ENCODE assay signal across 21 mouse cellular contexts in genomic region chr6:88978970-88979369, GRCm38 (mm10).
A peak's percentile ranks its signal among the peaks of the same experiment; 100 is the strongest.
DNase-seq lines count a peak whose midpoint lies in the region; ATAC-seq and TF ChIP-seq lines count a peak whose summit lies in the region.
"Had no signal": no experiment of that assay in that cellular context is flagged by ENCODE, and none has a peak within 500 bp of the region (broad histone marks: within the 10 kb centered on the region; RNA-seq: fewer than 3 reads in every experiment).

No protein-coding gene starts in this region.

- no peak overlapping the region for H3K9ac ChIP-seq in forebrain, embryonic 15.5 days (replicated peaks)
- H3K9ac ChIP-seq in forebrain, embryonic 14.5 days (ENCODE audit: low read length): no peak overlapping the region
- H3K9ac ChIP-seq in lung, embryonic 14.5 days: no peak overlapping the region
- H3K9ac ChIP-seq in hindbrain, embryonic 13.5 days: no peak overlapping the region
- no peak overlapping the region for H3K9ac ChIP-seq in midbrain, embryonic 15.5 days
- no peak overlapping the region for H3K9ac ChIP-seq in liver, postnatal 0 days (replicated peaks)
- H3K9ac ChIP-seq: neural tube, embryonic 13.5 days had no signal

- no peaks in the 10 kb centered on the region for H3K9me3 ChIP-seq in forebrain, embryonic 15.5 days
- H3K9me3 ChIP-seq in forebrain, embryonic 14.5 days (replicated peaks; ENCODE audit: control insufficient read depth, low read length): no peaks in the 10 kb centered on the region
- H3K9me3 ChIP-seq in lung, embryonic 14.5 days (ENCODE audit: low read depth, low read length): no peaks in the 10 kb centered on the region
- no peaks in the 10 kb centered on the region for H3K9me3 ChIP-seq in hindbrain, embryonic 13.5 days
- H3K9me3 ChIP-seq in midbrain, embryonic 15.5 days: no peaks in the 10 kb centered on the region
- H3K9me3 ChIP-seq in liver, postnatal 0 days (ENCODE audit: low read length): no peaks in the 10 kb centered on the region
- H3K9me3 ChIP-seq: embryonic facial prominence, embryonic 10.5 days; neural tube, embryonic 13.5 days had no signal

- peaks cover 44% of the 10 kb centered on the region for H3K4me1 ChIP-seq in forebrain, embryonic 15.5 days
- H3K4me1 ChIP-seq in forebrain, embryonic 14.5 days (ENCODE audit: control insufficient read depth, insufficient read depth, low read length): peaks cover 31% of the 10 kb centered on the region
- no peaks in the 10 kb centered on the region for H3K4me1 ChIP-seq in lung, embryonic 14.5 days (ENCODE audit: insufficient read depth)
- peaks cover 77% of the 10 kb centered on the region for H3K4me1 ChIP-seq in hindbrain, embryonic 13.5 days (replicated peaks)
- peaks cover 91% of the 10 kb centered on the region for H3K4me1 ChIP-seq in midbrain, embryonic 15.5 days
- no peaks in the 10 kb centered on the region for H3K4me1 ChIP-seq in liver, postnatal 0 days (ENCODE audit: insufficient read depth)

- no peaks in the 10 kb centered on the region for H3K27me3 ChIP-seq in forebrain, embryonic 15.5 days
- H3K27me3 ChIP-seq in forebrain, embryonic 14.5 days (replicated peaks; ENCODE audit: control insufficient read depth, insufficient read depth, low read length): no peaks in the 10 kb centered on the region
- H3K27me3 ChIP-seq in lung, embryonic 14.5 days (ENCODE audit: insufficient read depth, low read length): no peaks in the 10 kb centered on the region
- 0 out of 2 replicates have a peak, but pooled peaks cover 25% of the 10 kb centered on the region for H3K27me3 ChIP-seq in hindbrain, embryonic 13.5 days
- no peaks in the 10 kb centered on the region for H3K27me3 ChIP-seq in midbrain, embryonic 15.5 days (replicated peaks)
- H3K27me3 ChIP-seq in liver, postnatal 0 days (ENCODE audit: insufficient read depth, low read length): peaks cover 13% of the 10 kb centered on the region

- TF ChIP-seq EP300 in liver, postnatal 0 days (IDR thresholded peaks at IDR 0.05; ENCODE audit: low read depth): no peak

- TF ChIP-seq CTCF in lung, embryonic 14.5 days (IDR thresholded peaks at IDR 0.05; ENCODE audit: low read depth): no peak
- TF ChIP-seq CTCF in liver, postnatal 0 days (IDR thresholded peaks at IDR 0.05; ENCODE audit: low read depth): no peak

- WGBS in forebrain, embryonic 15.5 days: 41% methylated on average over 4 of the region's 4 CpGs
- 38% methylated on average over 4 of the region's 4 CpGs for WGBS in forebrain, embryonic 14.5 days
- 36% methylated on average over 4 of the region's 4 CpGs for WGBS in lung, embryonic 14.5 days
- 12% methylated on average over 4 of the region's 4 CpGs for WGBS in hindbrain, embryonic 13.5 days
- WGBS in midbrain, embryonic 15.5 days: 28% methylated on average over 4 of the region's 4 CpGs
- WGBS in liver, postnatal 0 days (ENCODE audit: insufficient replicate concordance): 57% methylated on average over 4 of the region's 4 CpGs

- H3K27ac ChIP-seq in forebrain, embryonic 15.5 days (replicated peaks): 0 out of 2 replicates have a peak overlapping the region, but pooled peaks have one; percentile 64
- no peak overlapping the region for H3K27ac ChIP-seq in forebrain, embryonic 14.5 days (ENCODE audit: low read depth, low read length)
- H3K27ac ChIP-seq in lung, embryonic 14.5 days (ENCODE audit: low read depth): no peak overlapping the region
- peak overlapping the region; percentile 61 for H3K27ac ChIP-seq in hindbrain, embryonic 13.5 days
- peak overlapping the region; percentile 81 for H3K27ac ChIP-seq in midbrain, embryonic 15.5 days
- H3K27ac ChIP-seq in liver, postnatal 0 days (ENCODE audit: low read depth): no peak overlapping the region
- H3K27ac ChIP-seq: embryonic facial prominence, embryonic 10.5 days; kidney, postnatal 0 days; layer of hippocampus, adult 2 months had no signal

- no peak overlapping the region for H3K4me3 ChIP-seq in forebrain, embryonic 15.5 days
- no peak overlapping the region for H3K4me3 ChIP-seq in forebrain, embryonic 14.5 days (ENCODE audit: low read depth, low read length)
- no peak overlapping the region for H3K4me3 ChIP-seq in lung, embryonic 14.5 days (ENCODE audit: low read depth, low read length)
- H3K4me3 ChIP-seq in hindbrain, embryonic 13.5 days: no peak overlapping the region
- no peak overlapping the region for H3K4me3 ChIP-seq in midbrain, embryonic 15.5 days
- H3K4me3 ChIP-seq in liver, postnatal 0 days (ENCODE audit: low read depth, low read length): no peak overlapping the region
- H3K4me3 ChIP-seq: embryonic facial prominence, embryonic 10.5 days; layer of hippocampus, adult 2 months; neural tube, embryonic 13.5 days had no signal

- no peak for ATAC-seq in forebrain, embryonic 15.5 days (replicated peaks)
- no peak for ATAC-seq in forebrain, embryonic 14.5 days
- no peak for ATAC-seq in lung, embryonic 14.5 days (ENCODE audit: insufficient read depth)
- ATAC-seq in hindbrain, embryonic 13.5 days (ENCODE audit: low FRiP score): no peak
- no peak for ATAC-seq in midbrain, embryonic 15.5 days (replicated peaks)
- no peak for ATAC-seq in liver, postnatal 0 days
- ATAC-seq: forebrain, embryonic 16.5 days had no signal

- H3K4me2 ChIP-seq in forebrain, embryonic 15.5 days (replicated peaks): no peak overlapping the region
- no peak overlapping the region for H3K4me2 ChIP-seq in forebrain, embryonic 14.5 days (ENCODE audit: low read length)
- H3K4me2 ChIP-seq in lung, embryonic 14.5 days: no peak overlapping the region
- no peak overlapping the region for H3K4me2 ChIP-seq in hindbrain, embryonic 13.5 days
- H3K4me2 ChIP-seq in midbrain, embryonic 15.5 days: no peak overlapping the region
- H3K4me2 ChIP-seq in liver, postnatal 0 days (ENCODE audit: low read depth, low read length): no peak overlapping the region
- H3K4me2 ChIP-seq: heart, embryonic 11.5 days; neural tube, embryonic 13.5 days had no signal

- H3K36me3 ChIP-seq in forebrain, embryonic 15.5 days: no peaks in the 10 kb centered on the region
- H3K36me3 ChIP-seq in forebrain, embryonic 14.5 days (ENCODE audit: control insufficient read depth, insufficient read depth, low read length): no peaks in the 10 kb centered on the region
- no peaks in the 10 kb centered on the region for H3K36me3 ChIP-seq in lung, embryonic 14.5 days (ENCODE audit: insufficient read depth)
- H3K36me3 ChIP-seq in hindbrain, embryonic 13.5 days: no peaks in the 10 kb centered on the region
- no peaks in the 10 kb centered on the region for H3K36me3 ChIP-seq in midbrain, embryonic 15.5 days (replicated peaks)
- no peaks in the 10 kb centered on the region for H3K36me3 ChIP-seq in liver, postnatal 0 days (replicated peaks; ENCODE audit: insufficient read depth, low read length)
- H3K36me3 ChIP-seq: embryonic facial prominence, embryonic 10.5 days; neural tube, embryonic 13.5 days had no signal

- DNase-seq in forebrain, embryonic 14.5 days (ENCODE audit: low spot score): no peak
- DNase-seq in lung, embryonic 14.5 days: peak; percentile 13
- no peak for DNase-seq in lung, postnatal 14 days
- DNase-seq in liver, postnatal 0 days: no peak
- DNase-seq: cerebellum, adult 8-10 months; gastrocnemius, postnatal 36 days; kidney, adult 18-20 months; left cerebral cortex, postnatal 4 days; liver; right cerebral cortex, postnatal 14 days; spleen, adult 18-20 months; thymus, postnatal 36 days had no signal

Comparison
In these comparisons a context has a peak if more than half of its experiments do, and no peak if none do; other contexts are left out.
1. H3K27ac ChIP-seq: peak in forebrain, embryonic 15.5 days (single experiment), hindbrain, embryonic 13.5 days (single experiment) and midbrain, embryonic 15.5 days (single experiment); none in forebrain, embryonic 14.5 days (single experiment), lung, embryonic 14.5 days (single experiment) and liver, postnatal 0 days (single experiment).